Mouse (Mus musculus) stomach, postnatal 0 days (tissue): ENCODE results near the gene Rnf24.

Source experiments
- CTCF ChIP-seq: IDR thresholded peaks from 2 replicates; pipeline ENCODE4 v1.5.1; 2016; ENCODE audit warnings: antibody characterized with exemption, low read depth, mild to moderate bottlenecking, moderate library complexity
- EP300 ChIP-seq: optimal IDR thresholded peaks from 2 replicates; pipeline ENCODE3; 2016; ENCODE audit warnings: antibody characterized with exemption

- TF ChIP-seq CTCF = no peak
- TF ChIP-seq EP300 = no peak
Observed at GRCm38 (mm10) chr2:131386350-131386962, 33.8 kb upstream of the Rnf24 start.
